Mouse (Mus musculus) thymus, adult 18-20 months (tissue): ENCODE data around the gene Gm3164.
"Not testable (repeated sequence)": the region's sequence is repeated elsewhere in the genome, so short reads cannot be mapped to it uniquely, and the experiment has no call there.

Experiments
- DNase-seq, 2 experiments: peaks; one replicate each; pipeline ENCODE4 v3.0.0; 2022; ENCODE audit warnings: mixed read lengths in 2 of 2

Gene Gm3164

DNA sequence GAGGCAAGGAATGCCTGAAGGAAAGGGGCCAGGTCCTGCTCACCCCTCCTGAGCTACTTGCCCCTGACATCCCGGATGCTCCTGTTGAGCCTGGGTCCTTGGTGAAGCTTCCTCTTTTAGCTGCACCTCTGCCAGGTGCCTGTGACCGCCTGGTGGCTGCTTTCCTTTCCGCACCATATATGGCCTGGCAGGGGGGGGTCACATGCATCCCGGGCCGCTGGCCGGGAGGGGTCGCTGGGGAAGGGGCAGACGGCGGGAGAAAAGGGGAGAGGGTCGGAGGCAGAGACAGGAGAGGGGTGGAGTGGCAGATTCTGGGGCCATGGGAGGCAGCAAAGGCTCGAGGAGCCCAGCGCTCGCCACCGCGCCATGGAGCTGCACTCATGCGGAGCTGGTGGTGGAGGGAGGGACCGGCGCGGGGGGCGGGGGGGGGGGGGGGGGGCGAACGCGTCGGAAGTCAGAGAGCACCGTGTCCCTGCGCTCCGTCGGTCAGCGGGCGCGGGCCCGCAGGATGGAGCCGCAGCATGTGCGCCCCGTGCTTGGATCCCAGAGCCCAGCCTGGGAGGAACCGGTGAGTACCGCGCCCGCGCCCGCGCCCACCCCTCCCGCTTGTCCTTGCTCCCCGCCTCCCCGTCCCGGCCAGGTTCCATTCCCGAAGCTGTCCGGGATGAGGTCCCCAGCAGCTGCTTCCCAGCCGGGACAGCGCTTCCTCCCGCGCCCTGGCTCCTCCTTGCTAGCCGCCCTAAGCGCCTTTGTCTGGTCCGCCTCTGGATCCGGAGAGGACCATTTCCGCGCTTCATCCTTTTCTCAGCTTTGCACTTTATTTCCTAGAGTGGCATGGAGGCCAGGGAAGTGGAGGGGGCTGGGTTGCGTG is at the start of gene Gm3164:
Gene Gm3164 (plus strand): TSS at position 484 of the 871 bp plus-strand sequence.
- not testable (repeated sequence) for DNase-seq

DNA sequence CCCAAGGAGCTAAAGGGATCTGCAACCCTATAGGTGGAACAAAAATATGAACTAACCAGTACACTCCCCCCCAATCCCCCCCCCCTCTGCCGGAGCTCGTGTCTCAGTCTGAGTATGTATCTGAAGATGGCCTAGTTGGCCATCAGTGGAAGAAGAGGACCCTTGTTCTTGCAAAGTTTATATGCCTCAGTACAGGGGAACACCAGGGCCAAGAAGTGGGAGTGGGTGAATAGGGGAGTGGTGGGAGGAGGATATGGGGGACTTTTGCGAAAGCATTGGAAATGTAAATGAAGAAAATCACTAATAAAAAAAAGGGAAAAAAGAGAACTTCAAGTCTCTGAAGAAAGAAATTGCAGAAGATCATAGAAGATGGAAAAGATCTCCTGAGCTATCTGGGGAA is 46.3 kb upstream of the Gm3164 start:
- not testable (repeated sequence) for DNase-seq

DNA sequence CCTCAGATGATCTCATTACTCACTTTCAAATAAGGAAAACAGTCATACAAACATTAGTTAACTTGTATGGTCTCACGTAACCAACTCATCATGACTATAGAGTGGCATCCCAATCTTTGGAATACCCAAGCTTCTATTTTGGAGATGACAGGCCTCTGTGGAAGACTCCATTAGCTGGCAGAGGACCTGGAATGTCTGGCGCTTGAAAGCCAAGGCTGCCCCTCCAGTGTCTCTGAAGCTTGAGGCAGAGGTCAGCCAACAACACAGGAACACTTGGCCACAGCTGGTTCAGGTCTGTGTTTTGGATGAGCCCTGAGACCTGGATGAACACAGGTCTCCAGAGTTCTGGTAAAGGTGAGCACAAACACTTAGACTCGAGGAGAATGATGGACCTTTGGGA is 45.6 kb upstream of the Gm3164 start:
- not testable (repeated sequence) for DNase-seq

DNA sequence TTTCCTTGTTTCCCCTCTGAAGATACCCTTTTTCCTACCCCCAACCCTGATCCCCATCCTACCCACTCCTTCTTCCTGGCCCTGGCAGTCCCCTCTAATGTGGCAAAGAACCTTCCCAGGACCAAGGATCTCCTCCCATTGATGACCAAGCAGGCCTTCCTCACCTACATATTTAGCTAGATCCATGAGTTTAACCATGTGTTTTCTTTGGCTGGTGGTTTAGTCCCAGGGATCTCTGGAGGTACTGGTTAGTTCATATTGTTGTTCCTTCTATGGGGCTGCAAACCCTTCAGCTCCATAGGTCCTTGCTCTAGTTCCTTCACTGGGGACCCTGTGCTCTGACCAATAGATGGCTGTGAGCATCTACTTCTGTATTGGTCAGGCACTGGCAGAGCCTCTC is 37.4 kb upstream of the Gm3164 start:
- not testable (repeated sequence) for DNase-seq

DNA sequence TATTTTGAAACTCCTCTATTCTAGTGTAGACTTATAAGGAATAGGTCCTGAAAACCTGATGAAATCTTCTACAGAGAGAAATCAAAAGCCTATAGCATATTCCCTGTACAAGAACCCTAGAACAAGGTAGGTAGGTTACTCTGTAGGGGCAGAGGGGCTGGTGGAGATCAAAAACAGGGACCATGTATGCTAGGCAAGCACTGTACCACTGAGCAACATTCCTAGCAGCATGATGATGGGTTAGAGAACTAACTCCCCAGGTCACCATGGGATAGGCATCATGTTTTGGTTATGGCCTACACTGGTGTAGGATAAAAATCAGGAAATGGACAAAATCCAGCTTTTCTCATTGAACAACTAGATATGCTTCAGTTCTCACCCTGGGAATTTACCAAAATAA is 29.6 kb upstream of the Gm3164 start:
- DNase-seq = not testable (repeated sequence)

DNA sequence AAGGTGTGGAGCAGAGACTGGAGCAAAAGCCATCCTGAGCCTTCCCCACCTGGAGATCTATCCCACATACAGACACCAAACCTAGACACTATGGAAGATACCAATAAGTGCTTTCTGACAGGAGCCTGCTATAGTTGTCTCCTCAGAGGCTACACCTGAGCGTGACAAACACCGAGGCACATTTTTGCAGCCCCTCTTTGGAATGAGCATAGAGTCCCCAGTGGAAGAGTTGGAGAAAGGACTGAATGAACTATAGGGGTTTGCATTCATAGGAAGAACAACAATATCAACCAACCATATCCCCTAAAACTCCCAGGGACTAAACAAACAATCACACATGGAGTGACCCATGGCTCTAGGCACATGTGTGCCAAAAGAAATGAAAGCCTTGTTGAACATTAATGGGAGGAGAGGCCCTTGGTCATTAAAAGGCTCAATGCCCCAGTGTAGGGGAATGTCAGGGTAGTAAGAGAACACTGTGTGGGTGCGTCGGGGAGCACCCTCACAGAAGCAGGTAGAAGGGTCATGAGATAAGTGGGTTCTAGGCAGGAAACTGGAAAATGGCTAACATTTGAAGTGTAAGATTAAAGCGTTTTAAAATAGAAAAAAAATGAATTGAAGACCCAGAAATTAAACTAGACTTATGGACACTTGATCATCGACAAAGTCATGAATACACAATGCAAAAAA is 22.3 kb upstream of the Gm3164 start:
- DNase-seq = not testable (repeated sequence)

DNA sequence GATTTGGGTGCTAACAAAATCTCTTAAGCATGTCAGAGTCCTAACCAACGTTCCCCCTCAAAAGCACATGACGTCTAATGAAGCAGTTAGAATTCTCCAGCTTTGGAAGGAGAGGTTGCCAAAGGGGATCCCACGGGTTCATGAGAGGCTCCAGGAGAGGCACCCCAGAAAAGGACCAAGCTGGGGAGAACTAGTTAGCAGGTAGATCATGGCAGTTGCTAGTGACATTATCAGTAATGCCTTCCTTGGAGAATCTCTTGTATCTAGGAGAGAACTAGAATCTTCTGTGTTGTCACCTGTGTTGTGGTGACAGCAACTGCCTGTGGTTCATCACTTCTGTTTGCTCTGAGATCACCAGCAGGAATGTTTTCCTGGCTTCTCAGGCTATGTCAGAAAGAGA is 18.0 kb upstream of the Gm3164 start, which contains the start of gene Gm3159:
Gene Gm3159 (plus strand): TSS at position 301 of the 400 bp plus-strand sequence.
- DNase-seq = not testable (repeated sequence)

DNA sequence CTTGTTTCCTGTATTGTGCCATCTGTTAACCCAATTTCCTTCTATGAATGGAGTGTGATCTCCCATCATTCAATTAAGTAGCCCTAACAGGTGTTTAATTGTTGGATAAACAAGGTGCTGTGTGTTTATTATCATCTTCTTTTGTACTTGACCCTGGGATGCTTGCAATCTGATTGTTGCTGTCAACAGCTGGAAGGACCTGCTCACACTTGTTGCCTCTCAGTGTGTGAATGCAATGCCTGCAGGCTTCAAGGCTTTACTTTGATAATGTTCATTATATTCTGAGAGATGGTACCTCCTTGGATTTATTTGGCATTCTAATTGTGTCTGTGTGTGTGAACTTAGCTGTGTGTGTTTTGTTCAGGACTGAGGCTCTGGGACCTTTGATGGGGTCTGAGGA is 16.6 kb upstream of the Gm3164 start:
- DNase-seq = not testable (repeated sequence)

DNA sequence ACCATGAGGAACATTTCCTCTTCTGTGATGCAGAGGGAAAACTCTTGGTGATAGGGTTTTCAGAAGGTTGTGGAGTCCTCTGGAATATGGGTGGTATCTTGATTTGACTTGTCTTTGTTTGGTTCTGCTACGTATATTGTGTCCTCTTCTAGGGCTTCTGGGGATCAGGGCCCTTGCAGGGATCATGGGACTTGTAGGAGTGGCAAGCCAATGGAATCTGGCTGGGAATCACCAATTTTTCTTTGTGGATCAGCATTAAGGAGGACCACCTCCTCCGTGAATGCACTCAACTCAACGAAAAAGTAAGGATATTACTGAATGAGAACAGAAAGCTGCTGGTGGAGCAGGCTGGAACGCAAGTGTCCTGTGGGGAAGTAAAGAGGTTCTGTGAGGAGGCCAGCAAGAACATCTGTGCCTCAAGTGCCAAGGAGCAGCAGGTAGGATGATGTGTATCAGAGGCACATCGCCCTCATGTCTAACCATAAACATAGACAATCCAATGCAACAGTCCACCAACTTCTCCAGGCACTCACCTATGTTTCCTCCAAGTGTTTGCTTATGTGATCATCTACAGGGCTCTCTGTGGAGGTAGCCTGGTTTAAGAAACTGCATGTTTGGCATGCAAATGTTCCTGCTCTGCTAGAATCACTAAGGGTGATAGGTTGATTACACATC is 15.0 kb upstream of the Gm3164 start:
- DNase-seq = not testable (repeated sequence)

DNA sequence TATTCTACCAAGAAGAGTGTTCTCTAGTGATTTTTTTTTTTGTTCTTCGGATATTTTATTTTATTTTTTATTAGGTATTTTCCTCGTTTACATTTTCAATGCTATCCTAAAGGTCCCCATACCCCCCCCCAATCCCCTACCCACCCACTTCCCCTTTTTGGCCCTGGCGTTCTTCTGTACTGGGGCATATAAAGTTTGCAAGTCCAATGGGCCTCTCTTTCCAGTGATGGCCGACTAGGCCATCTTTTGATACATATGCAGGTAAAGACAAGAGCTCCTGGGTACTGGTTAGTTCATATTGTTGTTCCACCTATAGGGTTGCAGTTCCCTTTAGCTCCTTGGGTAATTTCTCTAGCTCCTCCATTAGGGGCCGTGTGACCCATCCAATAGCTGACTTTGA is 14.0 kb upstream of the Gm3164 start:
- DNase-seq = not testable (repeated sequence)

DNA sequence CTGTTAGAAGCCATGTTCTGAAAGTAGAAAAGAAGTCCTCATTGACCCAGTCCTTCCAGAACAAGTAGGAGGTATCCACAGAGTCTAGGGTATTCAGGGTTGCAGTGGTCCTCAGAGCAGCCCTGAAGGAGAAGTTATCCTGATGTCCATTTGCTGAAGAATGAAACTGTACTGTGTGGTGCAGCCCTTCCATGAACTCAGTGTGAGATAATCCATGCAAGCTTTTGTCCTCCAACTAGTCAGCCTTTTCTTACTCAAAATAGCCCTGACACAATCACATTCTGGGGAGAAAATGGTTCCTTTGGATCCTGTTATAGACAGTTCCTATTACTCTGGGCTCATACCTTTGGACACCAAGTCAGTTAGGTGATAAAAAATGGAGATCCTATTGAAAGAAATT is 11.4 kb upstream of the Gm3164 start:
- DNase-seq = not testable (repeated sequence)

DNA sequence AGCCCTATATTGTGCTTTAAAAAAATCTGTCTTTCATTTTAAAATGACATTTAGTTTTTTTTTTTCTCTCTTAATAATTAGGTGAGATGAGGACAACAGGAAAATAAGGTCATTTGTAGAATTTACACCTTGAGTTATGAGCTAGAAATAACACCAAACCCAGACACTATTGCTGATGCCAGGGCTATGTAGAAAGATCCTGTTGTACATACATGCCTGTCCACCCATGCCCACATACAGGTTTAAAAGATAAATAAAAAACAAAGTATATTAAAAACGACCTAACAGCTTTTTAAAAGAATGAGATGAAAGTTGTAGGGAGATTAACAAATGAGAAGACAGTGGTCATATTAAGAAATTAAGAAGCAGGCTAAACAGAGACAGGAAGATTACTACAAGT is 5.3 kb upstream of the Gm3164 start:
- DNase-seq = not testable (repeated sequence)

DNA sequence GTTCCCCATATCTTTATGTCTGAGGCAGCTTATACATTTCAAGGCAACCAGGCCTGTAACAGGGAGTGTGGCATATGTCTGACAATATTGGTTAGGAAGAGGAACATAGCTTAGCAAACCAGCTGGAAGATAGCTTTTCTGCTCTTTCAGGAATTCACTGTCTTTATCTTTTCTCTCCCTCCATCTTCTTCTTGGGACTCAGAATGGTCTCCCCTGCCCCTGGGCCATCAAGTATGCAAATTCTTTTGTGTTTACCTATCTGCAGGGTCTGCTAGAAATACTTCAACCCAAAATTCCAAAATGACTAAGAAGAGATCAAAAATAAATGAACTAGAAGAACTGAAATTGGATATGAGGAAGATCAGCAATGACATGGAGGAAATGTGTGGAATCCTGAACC is 15.4 kb downstream of the Gm3164 start, which contains the start of gene Gm3173:
Gene Gm3173 (plus strand): TSS at position 301 of the 400 bp plus-strand sequence.
- DNase-seq = not testable (repeated sequence)

DNA sequence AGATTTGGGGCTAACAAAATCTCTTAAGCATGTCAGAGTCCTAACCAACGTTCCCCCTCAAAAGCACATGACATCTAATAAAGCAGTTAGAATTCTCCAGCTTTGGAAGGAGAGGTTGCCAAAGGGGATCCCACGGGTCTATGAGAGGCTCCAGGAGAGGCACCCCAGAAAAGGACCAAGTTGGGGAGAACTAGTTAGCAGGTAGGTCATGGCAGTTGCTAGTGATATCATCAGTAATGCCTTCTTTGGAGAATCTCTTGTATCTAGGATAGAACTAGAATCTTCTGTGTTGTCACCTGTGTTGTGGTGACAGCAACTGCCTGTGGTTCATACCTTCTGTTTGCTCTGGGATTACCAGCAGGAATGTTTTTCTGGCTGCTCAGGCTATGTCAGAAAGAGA is 66.2 kb downstream of the Gm3164 start, which contains the start of gene Gm3182:
Gene Gm3182 (plus strand): TSS at position 301 of the 400 bp plus-strand sequence.
- not testable (repeated sequence) for DNase-seq
